Mouse (Mus musculus): Measurements from ENCODE around the gene Rmi1. TPM values are rescaled to one million over a fixed set of nuclear protein-coding genes. Genes with fewer than 3 reads are reported as not detected.
"Not testable (repeated sequence)": the region's sequence is repeated elsewhere in the genome, so short reads cannot be mapped to it uniquely, and the experiment has no call there.

Gene Rmi1
- 11.1 and 12.5 TPM in 2 replicates for polyA plus RNA-seq (2015; fragmentation: Nextera tagmentation; extraction: Ambion mirVana)

GRCm38 (mm10) chr13:58402003-58402743 is at the start of gene Rmi1:
Gene Rmi1 (plus strand): TSS chr13:58402248.
- H3K4me2 ChIP-seq (replicated peaks; ENCODE audit: low read depth), result peak within 1 kb of the TSS; percentile 60
- H3K27me3 ChIP-seq (ENCODE audit: control insufficient read depth, insufficient read depth, low read length), result no peaks in the 10 kb centered on the region
- H3K27ac ChIP-seq (replicated peaks), result peak within 1 kb of the TSS; percentile 99
- peaks cover 6% of the 10 kb centered on the region; the same call in 1 of the 2 replicates for H3K36me3 ChIP-seq (ENCODE audit: control insufficient read depth, insufficient read depth, low read length)
- peak within 1 kb of the TSS; percentile 99 for H3K9ac ChIP-seq (ENCODE audit: low read length)
- under 1% methylated on average over 73 of the region's 91 CpGs for WGBS
- peak; percentile 63 for TF ChIP-seq CTCF (IDR thresholded peaks at IDR 0.05; ENCODE audit: low read depth)
- TF ChIP-seq EP300 (optimal IDR thresholded peaks at IDR 0.05), result peak; percentile 99
- DNase-seq (ENCODE audit: low spot score) (peak; percentile 97), ATAC-seq (ENCODE audit: low FRiP score, low TSS enrichment) (peak; percentile 94)
- H3K4me1 ChIP-seq (replicated peaks; ENCODE audit: control insufficient read depth, insufficient read depth), result no peaks in the 10 kb centered on the region
- peak within 1 kb of the TSS; percentile 100 for H3K4me3 ChIP-seq (ENCODE audit: low read depth, low read length)
- H3K9me3 ChIP-seq (ENCODE audit: control insufficient read depth, low read length), result no peaks in the 10 kb centered on the region

GRCm38 (mm10) chr13:58352996-58353395 is 49.1 kb upstream of the Rmi1 start:
- H3K9ac ChIP-seq (ENCODE audit: low read length), result no peak overlapping the region
- no peaks in the 10 kb centered on the region for H3K27me3 ChIP-seq (ENCODE audit: control insufficient read depth, insufficient read depth, low read length)
- DNase-seq (ENCODE audit: low spot score) (no peak), ATAC-seq (ENCODE audit: low FRiP score, low TSS enrichment) (no peak)
- TF ChIP-seq CTCF (IDR thresholded peaks at IDR 0.05; ENCODE audit: low read depth) (no peak), EP300 (optimal IDR thresholded peaks at IDR 0.05) (no peak)
- no peak overlapping the region for H3K27ac ChIP-seq (replicated peaks)
- no peak overlapping the region for H3K4me3 ChIP-seq (ENCODE audit: low read depth, low read length)
- no peaks in the 10 kb centered on the region for H3K36me3 ChIP-seq (ENCODE audit: control insufficient read depth, insufficient read depth, low read length)
- H3K4me1 ChIP-seq (replicated peaks; ENCODE audit: control insufficient read depth, insufficient read depth), result no peaks in the 10 kb centered on the region
- no peak overlapping the region for H3K4me2 ChIP-seq (replicated peaks; ENCODE audit: low read depth)
- no peaks in the 10 kb centered on the region for H3K9me3 ChIP-seq (ENCODE audit: control insufficient read depth, low read length)

DNA sequence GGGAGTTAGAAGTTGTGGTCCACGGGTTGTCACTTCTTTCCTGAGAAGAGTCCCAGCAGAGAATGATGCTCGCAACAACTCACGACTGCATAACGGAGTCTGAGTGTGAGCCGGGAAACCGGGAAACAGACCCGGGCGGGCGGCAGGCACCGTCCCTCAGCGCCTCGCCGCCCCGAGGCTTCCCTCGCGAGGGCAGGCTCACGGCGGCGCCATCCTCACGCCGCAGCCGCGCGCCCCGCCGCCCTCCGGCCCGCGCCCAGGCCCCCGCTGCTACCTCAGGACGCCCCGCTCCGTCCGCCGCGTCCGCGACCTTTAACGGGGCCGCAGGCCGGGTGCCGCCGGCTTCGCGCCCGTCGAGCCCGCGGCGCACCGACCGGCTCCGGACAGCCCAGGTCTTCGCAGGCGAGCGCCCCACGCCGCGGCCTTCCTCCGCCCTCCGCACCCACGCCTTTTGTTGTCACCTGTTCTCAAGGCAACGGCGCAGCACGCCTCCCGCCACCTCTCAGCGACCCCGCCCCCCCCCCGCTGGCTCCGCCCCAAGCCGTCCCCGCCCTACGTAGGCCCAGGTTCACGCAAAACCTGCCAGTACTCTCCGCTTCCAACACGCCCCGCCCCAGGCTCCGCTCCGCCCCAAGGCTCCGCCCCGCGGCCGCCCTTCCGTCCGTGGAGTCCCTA is 43.3 kb upstream of the Rmi1 start, which contains the start of gene Kif27:
TSS of gene Kif27 (minus strand) at position 494 of the 675 bp plus-strand sequence.
- peak within 1 kb of the TSS; percentile 58 for H3K4me3 ChIP-seq (ENCODE audit: low read depth, low read length)
- H3K36me3 ChIP-seq (ENCODE audit: control insufficient read depth, insufficient read depth, low read length), result no peaks in the 10 kb centered on the region
- H3K4me2 ChIP-seq (replicated peaks; ENCODE audit: low read depth), result peak within 1 kb of the TSS; percentile 96
- H3K27me3 ChIP-seq (ENCODE audit: control insufficient read depth, insufficient read depth, low read length), result no peaks in the 10 kb centered on the region
- H3K4me1 ChIP-seq (replicated peaks; ENCODE audit: control insufficient read depth, insufficient read depth), result no peaks in the 10 kb centered on the region
- H3K27ac ChIP-seq (replicated peaks), result peak within 1 kb of the TSS; percentile 63; the same call in 1 of the 2 replicates
- ATAC-seq (ENCODE audit: low FRiP score, low TSS enrichment) (peak; percentile 100), DNase-seq (ENCODE audit: low spot score) (peak; percentile 97)
- peak within 1 kb of the TSS; percentile 59 for H3K9ac ChIP-seq (ENCODE audit: low read length)
- under 1% methylated on average over 64 of the region's 85 CpGs for WGBS
- no peaks in the 10 kb centered on the region for H3K9me3 ChIP-seq (ENCODE audit: control insufficient read depth, low read length)
- TF ChIP-seq EP300 (optimal IDR thresholded peaks at IDR 0.05) (no peak), CTCF (IDR thresholded peaks at IDR 0.05; ENCODE audit: low read depth) (peak; percentile 13; the same call in 1 of the 2 replicates)

DNA sequence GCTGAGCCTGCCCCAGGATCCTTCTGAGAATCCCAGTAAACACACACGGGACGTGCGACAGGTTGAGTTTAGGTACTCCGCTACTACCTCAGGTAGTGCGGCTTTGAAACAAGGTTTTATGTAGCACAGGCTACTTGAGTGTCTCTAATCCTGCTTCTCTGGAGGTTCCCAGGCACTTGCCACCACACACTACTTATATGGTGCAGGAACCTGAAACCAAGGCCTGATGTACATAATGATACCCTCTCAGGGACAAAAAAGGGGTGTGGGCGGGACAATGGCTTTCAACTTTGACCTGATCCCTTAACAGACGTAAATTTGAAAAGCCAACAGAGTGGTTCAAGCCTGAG is 42.8 kb upstream of the Rmi1 start:
- Histone ChIP-seq H3K27me3 (ENCODE audit: control insufficient read depth, insufficient read depth, low read length) (no peaks in the 10 kb centered on the region), H3K4me2 (replicated peaks; ENCODE audit: low read depth) (peak overlapping the region; percentile 96), H3K9ac (ENCODE audit: low read length) (peak overlapping the region; percentile 50; the same call in 1 of the 2 replicates), H3K4me3 (ENCODE audit: low read depth, low read length) (peak overlapping the region; percentile 58), H3K9me3 (ENCODE audit: control insufficient read depth, low read length) (no peaks in the 10 kb centered on the region), H3K36me3 (ENCODE audit: control insufficient read depth, insufficient read depth, low read length) (no peaks in the 10 kb centered on the region), H3K27ac (replicated peaks) (peak overlapping the region; percentile 63; the same call in 1 of the 2 replicates), H3K4me1 (replicated peaks; ENCODE audit: control insufficient read depth, insufficient read depth) (no peaks in the 10 kb centered on the region)
- no peak for TF ChIP-seq EP300 (optimal IDR thresholded peaks at IDR 0.05)
- TF ChIP-seq CTCF (IDR thresholded peaks at IDR 0.05; ENCODE audit: low read depth), result no peak; the same call in 1 of the 2 replicates
- ATAC-seq (ENCODE audit: low FRiP score, low TSS enrichment), result peak; percentile 72
- 3% methylated on average over 7 of the region's 7 CpGs for WGBS
- no peak for DNase-seq (ENCODE audit: low spot score)

DNA sequence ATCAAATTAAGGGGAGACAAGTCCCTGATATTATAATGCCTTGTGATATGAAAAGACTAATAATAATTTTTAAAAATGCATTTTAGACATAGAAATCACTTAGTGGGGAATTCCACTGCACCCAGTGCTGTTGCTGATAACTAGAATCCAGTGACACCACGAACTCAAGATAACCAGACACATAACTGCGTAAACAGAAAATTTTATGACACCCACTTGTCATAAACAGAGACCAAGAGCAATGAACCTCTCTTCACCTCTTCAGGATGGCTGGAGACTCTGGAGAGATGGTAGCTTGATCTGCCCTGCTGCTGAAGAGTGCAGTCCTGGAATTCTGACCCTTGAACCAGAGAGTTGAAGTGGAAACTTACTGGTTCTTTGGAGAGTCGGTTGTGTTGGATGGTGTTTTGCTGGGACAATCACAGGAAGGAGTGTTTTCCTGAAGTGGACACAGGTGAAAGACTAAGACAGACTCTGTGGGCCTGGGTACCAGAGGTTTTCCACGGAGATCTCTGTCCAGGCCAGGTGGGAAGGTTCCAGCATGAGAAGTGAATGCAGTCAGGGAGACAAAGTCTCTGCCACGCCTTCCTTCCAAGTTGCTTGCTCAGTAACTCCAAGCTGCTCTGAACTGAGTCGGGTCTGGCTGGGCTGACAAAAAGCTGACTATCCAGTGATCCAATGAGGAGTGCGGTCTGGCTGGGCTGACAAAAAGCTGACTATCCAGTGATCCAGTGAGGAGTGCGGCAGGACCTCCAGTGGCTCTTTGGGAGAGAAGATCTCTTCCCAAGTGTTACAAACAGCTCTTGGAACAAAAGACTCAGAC is 37.5 kb upstream of the Rmi1 start:
- Histone ChIP-seq H3K27ac (replicated peaks) (no peak overlapping the region), H3K4me3 (ENCODE audit: low read depth, low read length) (no peak overlapping the region), H3K27me3 (ENCODE audit: control insufficient read depth, insufficient read depth, low read length) (no peaks in the 10 kb centered on the region), H3K36me3 (ENCODE audit: control insufficient read depth, insufficient read depth, low read length) (no peaks in the 10 kb centered on the region), H3K4me1 (replicated peaks; ENCODE audit: control insufficient read depth, insufficient read depth) (no peaks in the 10 kb centered on the region), H3K4me2 (replicated peaks; ENCODE audit: low read depth) (no peak overlapping the region), H3K9me3 (ENCODE audit: control insufficient read depth, low read length) (no peaks in the 10 kb centered on the region), H3K9ac (ENCODE audit: low read length) (no peak overlapping the region)
- TF ChIP-seq CTCF (IDR thresholded peaks at IDR 0.05; ENCODE audit: low read depth) (no peak), EP300 (optimal IDR thresholded peaks at IDR 0.05) (no peak)
- no peak for DNase-seq (ENCODE audit: low spot score)
- WGBS, result 58% methylated on average over 8 of the region's 8 CpGs
- no peak for ATAC-seq (ENCODE audit: low FRiP score, low TSS enrichment)

DNA sequence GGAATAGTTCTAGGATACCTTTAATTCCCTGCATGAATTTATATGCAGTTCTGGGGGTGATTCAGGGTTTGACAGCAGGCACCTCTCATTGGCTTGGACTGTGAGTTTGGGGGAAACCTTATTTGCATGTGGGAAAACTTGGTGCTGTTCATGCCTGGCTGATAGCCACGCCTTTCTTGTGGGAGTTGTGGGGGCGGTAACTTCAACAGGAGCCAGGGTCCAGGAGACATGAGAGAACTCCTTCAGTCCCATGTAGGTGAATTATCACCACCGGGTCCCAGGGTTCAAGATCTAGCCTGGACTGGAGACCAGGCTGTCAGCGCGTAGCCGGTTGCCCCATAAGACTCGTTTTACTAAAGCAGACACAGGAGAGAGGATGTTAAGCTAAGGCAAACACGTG is 36.9 kb upstream of the Rmi1 start:
- 78% methylated on average over 8 of the region's 8 CpGs for WGBS
- ATAC-seq (ENCODE audit: low FRiP score, low TSS enrichment); DNase-seq (ENCODE audit: low spot score); H3K4me1 ChIP-seq (replicated peaks; ENCODE audit: control insufficient read depth, insufficient read depth); H3K9ac ChIP-seq (ENCODE audit: low read length); H3K4me3 ChIP-seq (ENCODE audit: low read depth, low read length); H3K36me3 ChIP-seq (ENCODE audit: control insufficient read depth, insufficient read depth, low read length); H3K27me3 ChIP-seq (ENCODE audit: control insufficient read depth, insufficient read depth, low read length); H3K9me3 ChIP-seq (ENCODE audit: control insufficient read depth, low read length); H3K4me2 ChIP-seq (replicated peaks; ENCODE audit: low read depth); H3K27ac ChIP-seq (replicated peaks): not testable (repeated sequence)

Measured in stomach, postnatal 0 days (tissue).